Comparison of ENCODE assay signal across 23 mouse cellular contexts in genomic region chr15:12104827-12105226, GRCm38 (mm10). TPM values are rescaled to one million over a fixed set of nuclear protein-coding genes. Genes with fewer than 3 reads are reported as not detected.
DNase-seq lines count a peak whose midpoint lies in the region; TF ChIP-seq lines count a peak whose summit lies in the region.
"Had no signal": no experiment of that assay in that cellular context is flagged by ENCODE, and none has a peak within 500 bp of the region (broad histone marks: within the 10 kb centered on the region; RNA-seq: fewer than 3 reads in every experiment).

No protein-coding gene starts in this region.

- peaks cover 6% of the 10 kb centered on the region for H3K4me1 ChIP-seq in testis, adult 2 months (ENCODE audit: control insufficient read depth, insufficient read depth, low read length)
- H3K4me1 ChIP-seq: embryonic facial prominence, embryonic 15.5 days; forebrain, embryonic 13.5 days; forebrain, embryonic 15.5 days had no signal

- H3K27me3 ChIP-seq in testis, adult 2 months (ENCODE audit: control insufficient read depth, insufficient read depth, low read length): no peaks in the 10 kb centered on the region
- H3K27me3 ChIP-seq: embryonic facial prominence, embryonic 13.5 days; embryonic facial prominence, embryonic 15.5 days; forebrain, embryonic 13.5 days; forebrain, embryonic 15.5 days had no signal

- no peak for DNase-seq in layer of hippocampus, adult 2 months (ENCODE audit: low spot score in 2 of 2)
- no peak for DNase-seq in layer of hippocampus, adult 8-10 months (ENCODE audit: low spot score in 2 of 2)
- no peak for DNase-seq in testis, postnatal 14 days (ENCODE audit: low spot score)
- DNase-seq in gonadal fat pad, adult 2 months (ENCODE audit: low read depth): peak; percentile 72
- DNase-seq in testis, postnatal 10 days (ENCODE audit: low spot score): peak; percentile 10
- no peak for DNase-seq in retina, postnatal 1 day
- DNase-seq in natural killer cell, adult 2 months (ENCODE audit: low spot score in 2 of 2): no peak
- DNase-seq: adrenal gland, adult 2 months; adrenal gland, postnatal 10 days; adrenal gland, postnatal 25 days; cerebellum, adult 11 months; cerebellum, adult 18-20 months; cerebellum, adult 8-10 months; cerebellum, adult 9-11 months; cerebellum, postnatal 14 days; cerebellum, postnatal 36 days; embryo, embryonic 11 days had no signal

- H3K36me3 ChIP-seq in testis, adult 2 months (ENCODE audit: control insufficient read depth, insufficient read depth, low read length): no peaks in the 10 kb centered on the region
- H3K36me3 ChIP-seq: embryonic facial prominence, embryonic 13.5 days; embryonic facial prominence, embryonic 15.5 days; forebrain, embryonic 15.5 days had no signal

- TF ChIP-seq POLR2A in testis, adult 2 months (IDR thresholded peaks at IDR 0.05; ENCODE audit: control insufficient read depth, low read depth, low read length): no peak

- no peak overlapping the region for H3K4me3 ChIP-seq in layer of hippocampus, adult 2 months
- peak overlapping the region; percentile 76 for H3K4me3 ChIP-seq in testis, adult 2 months (ENCODE audit: control insufficient read depth, low read depth, low read length)
- H3K4me3 ChIP-seq: embryonic facial prominence, embryonic 13.5 days; embryonic facial prominence, embryonic 15.5 days; erythroblast, embryonic 14.5 days; forebrain, embryonic 13.5 days; forebrain, embryonic 15.5 days had no signal

- TF ChIP-seq CTCF in layer of hippocampus, adult 2 months (conservative IDR thresholded peaks at IDR 0.05): no peak
- no peak for TF ChIP-seq CTCF in testis, adult 2 months (IDR thresholded peaks at IDR 0.05; ENCODE audit: control insufficient read depth, insufficient read depth, insufficient replicate concordance, low read depth, low read length)

- H3K27ac ChIP-seq in layer of hippocampus, adult 2 months: peak overlapping the region; percentile 8; the same call in 1 of the 2 replicates
- no peak overlapping the region for H3K27ac ChIP-seq in testis, adult 2 months (ENCODE audit: control insufficient read depth, insufficient read depth, low read depth, low read length)
- H3K27ac ChIP-seq: embryonic facial prominence, embryonic 13.5 days; embryonic facial prominence, embryonic 15.5 days; forebrain, embryonic 13.5 days; forebrain, embryonic 15.5 days had no signal

RNA-seq across cellular contexts. Expression of gene Zfr, which starts 12.8 kb away (rescaled TPM):
- total RNA-seq in layer of hippocampus, adult 2 months (2021): 100 to 1,000 TPM; 357 TPM
- total RNA-seq in layer of hippocampus, adult 8-10 months (2022): 100 to 1,000 TPM; 275 to 344 (median 299) TPM
- 146 and 184 TPM in 2 replicates for polyA plus RNA-seq in testis, adult 2 months (2012; rRNA removed)
- 98.9 and 124 TPM in 2 replicates for polyA plus RNA-seq in gonadal fat pad, adult 2 months (2012; rRNA removed)

Comparison
In these comparisons a context has a peak if more than half of its experiments do, and no peak if none do; other contexts are left out.
1. DNase-seq: peak in gonadal fat pad, adult 2 months (single experiment) and testis, postnatal 10 days (single experiment); none in layer of hippocampus, adult 2 months (0 of 2), layer of hippocampus, adult 8-10 months (0 of 2), testis, postnatal 14 days (single experiment), retina, postnatal 1 day (single experiment) and natural killer cell, adult 2 months (0 of 2).